Mouse (Mus musculus) liver (tissue): ENCODE results near the gene Camkv.
A peak's percentile ranks its signal among the peaks of the same experiment; 100 is the strongest.

Experiments
- DNase-seq: peaks from one replicate; pipeline ENCODE4 v3.0.0-alpha.2; 2020; ENCODE audit warnings: mixed read lengths

The Camkv gene

DNA sequence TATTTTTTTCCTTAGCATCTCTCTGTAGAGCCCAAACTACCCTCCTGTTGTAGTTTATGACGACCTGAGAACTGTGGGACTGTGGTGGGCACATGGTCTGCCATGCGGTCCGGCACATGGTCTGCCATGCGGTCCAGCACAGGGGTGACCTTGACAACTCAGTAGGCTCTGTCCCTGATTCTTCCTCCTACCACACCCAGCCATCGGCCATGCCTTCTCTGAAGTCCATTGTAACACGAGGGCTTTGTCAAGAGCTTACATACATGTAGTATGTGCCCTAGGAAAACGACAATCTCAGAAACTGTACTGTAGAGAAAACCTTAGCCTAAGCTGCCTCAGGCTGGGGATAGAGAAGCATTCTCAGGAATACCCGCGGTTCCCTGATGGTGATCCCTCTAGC is 29.2 kb downstream of the Camkv start:
- no peak for DNase-seq

DNA sequence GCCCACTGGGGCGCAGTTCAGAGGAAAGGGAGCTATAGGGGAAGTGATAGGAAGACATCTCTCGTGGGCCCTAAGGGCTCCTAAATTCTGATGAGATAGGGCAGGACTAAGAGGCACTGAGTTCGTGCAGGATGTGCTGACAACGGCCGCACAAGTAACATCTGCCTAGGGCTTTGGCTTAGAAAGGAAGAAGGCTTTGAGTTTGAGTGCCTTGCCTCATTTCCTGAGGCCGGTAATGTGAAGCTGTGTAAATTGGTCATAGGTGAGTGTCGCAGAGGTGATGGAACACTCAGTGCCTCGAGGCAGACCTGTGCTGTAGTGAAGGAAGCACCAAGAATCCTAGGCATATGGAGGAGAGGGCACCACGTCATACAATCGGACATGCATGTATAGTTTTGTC is 31.2 kb downstream of the Camkv start:
- DNase-seq = no peak

DNA sequence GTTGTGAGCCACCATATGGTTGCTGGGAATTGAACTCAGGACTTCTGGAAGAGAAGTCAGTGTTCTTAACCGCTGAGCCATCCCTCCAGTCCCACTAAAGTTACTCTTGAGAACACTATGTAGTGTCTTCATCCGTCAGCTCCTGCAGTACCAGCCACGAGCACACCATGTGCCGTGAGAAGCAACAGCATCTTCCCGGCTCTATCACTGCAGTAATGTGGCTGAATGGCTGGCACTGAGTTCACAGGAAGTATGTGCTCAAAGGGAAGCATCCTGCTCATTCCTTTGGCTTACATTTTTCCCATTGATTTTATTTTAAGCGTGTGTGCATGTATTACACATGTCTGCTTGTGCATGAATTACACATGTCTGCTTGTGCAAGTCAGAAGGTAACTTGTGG is 32.0 kb downstream of the Camkv start:
- DNase-seq = no peak

DNA sequence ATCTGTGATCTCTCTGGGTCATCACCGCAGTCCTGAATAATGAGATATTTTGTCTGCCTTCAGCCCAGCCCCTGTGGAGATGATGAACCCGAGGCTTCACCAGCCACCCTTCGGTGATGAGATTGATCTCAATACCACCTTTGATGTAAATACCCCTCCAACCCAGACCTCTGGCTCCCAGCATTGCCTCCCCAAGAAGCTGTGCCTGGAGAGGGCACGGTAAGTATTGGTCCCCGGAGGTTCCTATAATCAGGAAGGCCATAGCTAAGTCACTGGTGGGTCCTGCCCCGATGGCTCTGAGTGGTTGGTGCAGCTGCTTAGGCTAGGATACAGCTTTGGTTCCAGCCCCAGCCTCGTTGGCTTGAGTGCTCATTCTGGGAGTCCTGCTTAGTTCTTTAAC is 33.1 kb downstream of the Camkv start:
- no peak for DNase-seq

DNA sequence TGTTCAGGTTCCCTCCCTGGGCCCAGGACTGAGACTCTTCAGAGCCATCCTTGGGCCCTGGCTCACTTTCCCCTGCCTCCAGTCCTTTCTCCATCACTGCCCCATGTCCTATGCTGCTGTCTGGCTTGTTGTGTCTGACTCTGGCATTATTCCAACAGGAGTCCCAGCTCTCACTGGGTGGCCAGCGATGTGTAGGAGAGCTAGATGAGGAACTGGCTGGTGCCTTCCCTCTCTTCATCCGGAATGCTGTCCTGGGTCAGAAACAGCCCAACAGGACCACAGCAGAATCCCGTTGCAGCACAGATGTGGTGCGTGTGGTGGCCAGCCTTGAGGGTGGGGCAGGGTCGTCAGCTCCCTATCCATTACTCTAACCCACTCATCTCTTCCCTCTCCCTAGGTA is 34.8 kb downstream of the Camkv start:
- DNase-seq = no peak

DNA sequence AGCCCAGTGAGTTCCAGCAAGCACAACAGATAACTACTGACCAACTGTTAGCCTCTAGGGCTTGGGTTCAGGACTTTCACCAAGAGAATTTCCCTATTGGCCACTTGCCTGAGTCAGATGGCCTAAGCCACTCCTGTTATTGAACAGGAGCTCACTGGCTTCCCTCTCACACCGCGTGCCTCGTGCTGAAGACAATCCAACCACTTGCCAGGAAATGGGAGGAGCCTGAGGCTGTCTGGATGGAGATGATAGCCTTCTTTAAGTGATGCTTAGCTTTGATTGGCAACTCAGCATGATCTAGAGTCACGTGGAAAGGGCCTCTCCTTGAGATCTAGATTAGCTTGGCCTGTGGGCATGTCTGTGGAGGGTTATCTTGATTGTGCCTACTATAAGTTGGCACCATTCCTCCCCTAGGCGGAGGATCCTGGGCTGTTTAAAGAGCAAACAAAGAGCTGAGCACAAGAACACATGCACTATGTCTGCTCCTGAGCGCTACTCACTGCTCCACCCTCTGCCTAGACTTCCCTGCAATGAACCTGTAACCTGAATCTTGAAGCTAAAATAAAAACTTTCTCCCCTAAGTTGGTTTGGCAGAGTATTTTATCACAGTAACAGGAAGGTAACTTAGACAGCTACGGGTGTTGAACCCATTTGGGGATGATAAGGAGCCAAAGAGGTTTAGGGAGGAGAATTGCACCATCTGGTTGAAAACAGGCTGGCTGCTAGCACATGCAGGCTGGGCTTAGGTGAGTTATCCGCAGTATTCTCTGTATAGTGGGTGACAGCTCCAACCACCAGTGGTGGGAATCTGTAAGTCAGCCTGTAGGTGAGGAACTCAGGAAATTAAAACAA is 36.4 kb downstream of the Camkv start:
- DNase-seq = peak; percentile 91

DNA sequence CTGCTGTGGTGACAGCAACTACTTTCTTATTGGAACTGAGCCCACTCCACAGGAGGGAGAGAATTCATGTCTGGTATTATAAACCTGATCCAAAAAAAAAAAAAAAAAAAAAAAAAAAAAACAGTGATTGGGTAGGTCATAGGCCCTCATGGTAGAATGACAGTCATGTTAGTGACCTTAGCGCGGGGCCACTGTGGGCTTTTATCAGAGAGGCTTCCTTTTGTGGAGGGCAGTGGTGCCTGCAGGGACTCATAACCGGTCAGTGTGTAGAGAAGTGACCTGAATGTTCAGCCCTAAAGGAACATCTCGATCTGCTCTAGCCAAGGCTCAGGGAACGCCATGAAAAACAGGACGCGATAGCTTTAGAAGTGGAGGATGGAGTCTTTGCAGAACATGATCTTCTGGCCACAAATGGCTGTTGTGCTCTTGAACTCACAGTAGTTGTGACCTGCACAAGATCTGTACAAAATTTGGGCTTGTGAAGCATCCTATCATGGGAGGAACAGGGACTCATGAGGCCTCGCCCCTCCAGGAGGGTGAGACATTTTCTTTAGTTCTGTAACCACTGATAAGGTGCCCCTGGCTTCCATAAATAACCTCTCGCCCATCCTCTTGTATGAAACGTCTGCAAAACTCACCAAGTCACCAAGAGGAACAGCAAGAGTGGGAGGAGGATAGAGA is 39.2 kb downstream of the Camkv start:
- DNase-seq = peak; percentile 84

DNA sequence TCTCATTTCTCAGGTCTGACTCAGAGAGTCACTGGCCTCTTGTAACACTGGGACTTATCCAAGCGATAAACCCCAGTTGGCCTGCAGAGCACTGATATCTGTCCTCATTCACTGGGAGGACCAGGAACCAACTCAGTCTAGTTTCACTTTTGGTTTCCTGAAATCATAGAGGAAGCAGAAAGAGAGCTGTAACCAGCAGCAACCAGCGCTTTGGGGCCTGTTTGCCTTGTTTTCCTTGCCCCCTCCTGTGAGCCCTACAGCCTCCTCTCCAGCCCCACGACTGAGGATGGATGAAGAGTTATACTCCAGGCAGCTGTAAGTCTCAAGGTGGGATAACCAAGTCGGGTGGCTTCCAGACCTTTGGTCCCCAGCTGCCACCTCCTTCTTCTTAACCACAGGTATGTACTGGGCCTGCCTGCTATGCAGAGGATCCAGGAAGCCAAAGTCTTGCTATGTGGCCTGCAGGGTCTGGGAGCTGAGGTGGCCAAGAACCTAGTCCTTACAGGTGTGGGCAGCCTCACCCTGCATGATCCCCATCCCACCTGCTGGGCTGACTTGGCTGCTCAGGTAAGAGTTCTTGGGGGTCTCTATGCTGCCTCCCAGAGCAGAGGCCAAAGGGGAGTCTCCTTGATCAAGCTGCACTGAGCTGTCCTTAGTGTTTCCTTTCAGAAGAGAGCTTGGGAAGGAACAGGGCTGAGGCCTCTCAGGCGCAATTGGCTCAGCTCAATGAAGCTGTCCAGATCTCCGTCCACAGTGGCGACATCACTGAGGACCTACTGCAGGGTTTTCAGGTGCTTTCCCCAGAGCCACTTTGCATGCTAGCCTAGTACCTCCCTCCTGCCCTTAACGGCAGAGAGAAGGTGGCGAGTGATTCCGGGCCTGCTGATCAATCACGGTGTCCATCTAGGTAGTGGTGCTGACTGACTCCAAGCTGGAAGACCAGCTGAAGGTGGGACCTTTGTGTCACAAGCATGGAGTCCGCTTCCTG is 40.2 kb downstream of the Camkv start, which contains the start of gene Uba7:
Gene Uba7 (plus strand): TSS at position 107 of the 988 bp plus-strand sequence.
- peak; percentile 84 for DNase-seq

DNA sequence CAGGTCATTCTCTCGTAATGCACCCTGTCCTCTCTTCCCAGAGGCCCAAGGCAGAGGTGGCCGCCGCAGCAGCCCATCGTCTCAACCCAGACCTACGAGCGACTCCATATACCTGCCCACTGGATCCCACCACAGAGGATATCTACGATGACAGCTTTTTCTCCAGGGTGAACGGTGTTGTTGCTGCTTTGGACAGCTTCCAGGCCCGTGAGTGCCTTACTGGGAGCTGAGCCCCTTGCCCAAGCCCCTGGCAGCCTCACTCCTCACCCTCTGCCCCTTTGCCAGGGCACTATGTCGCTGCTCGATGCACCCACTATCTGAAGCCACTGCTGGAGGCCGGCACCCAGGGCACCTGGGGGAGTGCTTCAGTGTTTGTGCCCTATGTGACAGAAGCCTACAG is 43.3 kb downstream of the Camkv start:
- DNase-seq = no peak

DNA sequence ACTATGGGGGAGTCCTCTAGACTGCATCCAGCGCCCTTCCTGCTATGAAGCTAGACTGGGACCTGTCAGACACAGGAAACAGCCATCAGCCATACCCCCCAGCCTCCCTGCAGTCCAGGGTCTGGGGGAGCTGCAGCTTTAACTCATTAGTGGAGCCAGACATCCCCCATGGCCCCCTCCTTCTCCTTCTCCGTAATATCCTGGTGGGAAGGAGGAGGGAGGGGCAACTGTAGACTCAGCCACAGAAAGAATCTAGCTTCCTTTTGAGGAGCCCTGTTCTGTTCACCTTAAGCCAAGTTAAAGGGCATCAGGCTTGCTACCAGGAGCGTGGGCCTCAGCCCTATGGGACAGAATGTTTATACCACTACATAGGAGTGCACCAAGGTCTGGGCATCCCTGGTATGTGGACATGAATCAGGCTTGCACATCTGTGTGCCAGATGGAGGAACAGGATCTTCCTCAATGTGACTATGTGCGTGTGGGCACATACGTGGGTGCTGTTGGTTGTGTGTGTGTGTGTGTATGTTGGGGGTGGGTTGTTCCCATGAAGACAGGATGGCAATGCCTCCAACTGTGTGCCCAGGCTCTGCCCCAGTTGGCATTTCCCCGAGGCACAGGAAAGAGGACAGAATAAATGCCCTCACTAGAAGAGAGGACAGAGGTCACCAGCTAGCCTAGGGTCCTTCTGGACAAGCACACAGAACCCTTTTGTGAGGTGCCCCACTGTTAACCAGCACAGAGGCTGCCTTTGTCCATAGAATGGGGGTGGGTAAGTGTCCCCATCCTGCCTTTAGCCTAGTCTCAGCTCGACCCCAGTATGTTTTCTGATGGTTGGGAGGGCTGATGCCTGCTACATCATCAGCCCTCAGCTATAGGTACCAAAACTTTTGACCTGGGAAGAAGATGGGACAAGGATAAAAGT is 46.5 kb downstream of the Camkv start:
- peak; percentile 65 for DNase-seq

DNA sequence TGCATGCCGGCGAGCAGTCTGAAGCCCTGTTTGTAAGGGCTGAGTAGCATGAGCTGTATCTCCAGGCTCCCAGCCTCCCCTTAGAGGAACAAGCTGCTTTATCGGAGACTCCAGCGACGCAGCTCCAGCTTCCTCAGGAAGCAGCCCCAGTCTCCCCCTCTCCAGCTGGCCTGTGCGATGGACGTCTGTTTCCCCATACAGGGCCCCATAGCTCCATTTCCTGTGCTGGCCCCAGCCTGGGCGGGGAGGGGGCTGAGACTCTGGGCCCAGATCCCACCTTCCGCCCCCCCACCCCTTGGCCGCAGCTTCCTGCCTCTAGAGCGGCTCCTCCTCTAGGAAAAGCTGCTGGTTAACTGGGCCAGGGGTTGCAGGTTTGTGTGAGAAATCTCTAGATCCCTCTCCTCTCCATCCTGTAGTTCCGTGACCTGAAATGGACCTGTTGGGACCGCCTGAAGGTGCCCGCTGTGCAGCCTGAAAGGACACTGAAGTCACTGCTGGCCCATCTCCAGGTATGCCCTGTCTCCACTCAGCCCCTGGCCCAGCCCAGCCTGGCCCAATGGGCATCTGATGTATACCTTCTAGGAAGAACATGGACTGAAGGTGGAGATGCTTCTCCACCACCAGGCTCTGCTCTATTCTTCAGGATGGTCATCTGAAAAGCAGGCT is 47.3 kb downstream of the Camkv start, which contains the start of gene Gm20661:
Gene Gm20661 (plus strand): TSS at position 378 of the 666 bp plus-strand sequence.
- DNase-seq = peak; percentile 91

DNA sequence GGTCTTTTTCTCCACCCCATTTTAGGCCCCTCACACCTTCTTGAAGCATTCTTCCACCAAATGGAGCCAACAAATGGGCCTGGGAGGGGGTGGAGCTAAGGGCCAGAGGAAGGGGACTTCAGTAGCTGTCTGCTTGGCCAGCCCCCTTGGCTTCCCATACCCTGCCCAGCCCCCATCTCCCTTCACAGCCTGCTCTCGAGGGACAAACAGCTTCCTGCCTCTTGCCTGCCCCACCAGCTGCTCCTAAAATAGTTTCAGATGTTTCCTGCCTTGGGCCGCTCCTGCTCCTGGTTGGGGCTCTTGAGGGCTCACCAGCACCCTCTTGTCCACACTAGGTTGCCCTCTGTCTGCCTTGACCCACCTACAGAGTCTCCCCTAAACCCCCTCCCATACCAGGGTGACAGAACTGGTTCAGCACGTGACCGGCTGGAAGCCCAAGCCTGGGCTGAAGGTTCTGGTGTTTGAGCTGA is 48.0 kb downstream of the Camkv start:
- peak; percentile 82 for DNase-seq

DNA sequence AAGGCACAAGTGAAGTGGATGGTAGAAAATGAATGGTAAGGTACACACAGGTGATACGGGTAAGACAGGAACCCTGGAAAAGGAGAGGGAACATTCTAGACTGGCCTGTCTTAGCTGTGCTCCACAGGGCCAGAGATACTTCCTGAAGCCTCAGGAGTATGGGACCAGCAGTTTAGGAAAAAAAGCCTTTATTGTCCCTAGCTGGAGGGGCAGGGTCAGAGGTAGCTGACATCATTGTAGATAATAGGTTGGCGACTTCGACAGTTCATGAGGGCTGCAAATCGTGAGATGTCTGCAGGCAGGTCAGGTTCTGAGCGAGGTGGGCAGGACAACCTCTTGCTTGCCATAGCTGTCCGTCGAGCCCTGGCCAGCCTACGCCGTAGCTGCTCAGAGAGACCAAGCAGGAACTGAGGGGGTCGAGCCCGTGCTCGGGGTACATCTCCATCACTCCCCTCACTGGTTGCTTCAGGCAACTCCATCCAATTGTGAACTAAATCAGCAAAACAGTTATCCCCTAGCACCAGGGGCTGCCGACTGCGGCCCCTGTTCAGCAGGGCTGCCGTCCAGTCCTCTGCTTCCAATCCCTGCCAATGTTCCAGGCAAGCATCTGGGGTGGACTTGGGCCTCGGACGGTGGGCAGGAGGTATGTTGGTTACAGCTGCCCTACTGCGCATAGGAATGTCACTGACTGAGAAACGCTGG is 48.7 kb downstream of the Camkv start:
- DNase-seq = peak; percentile 48

DNA sequence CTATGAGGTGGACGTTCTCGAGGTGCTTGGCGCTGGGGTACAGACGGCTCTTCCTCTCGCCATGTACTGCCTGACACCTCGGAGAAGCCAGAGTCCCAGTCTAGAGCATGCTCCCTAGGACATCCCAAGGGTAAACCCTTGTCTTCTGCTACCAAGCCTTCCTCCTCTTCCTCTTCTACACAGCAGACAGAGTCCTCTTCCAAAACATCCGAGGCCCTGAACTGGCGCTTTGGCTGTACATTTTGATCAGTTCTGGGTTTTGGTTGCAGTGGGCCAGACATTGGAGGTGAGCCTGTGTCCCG is 49.2 kb downstream of the Camkv start:
- no peak for DNase-seq

DNA sequence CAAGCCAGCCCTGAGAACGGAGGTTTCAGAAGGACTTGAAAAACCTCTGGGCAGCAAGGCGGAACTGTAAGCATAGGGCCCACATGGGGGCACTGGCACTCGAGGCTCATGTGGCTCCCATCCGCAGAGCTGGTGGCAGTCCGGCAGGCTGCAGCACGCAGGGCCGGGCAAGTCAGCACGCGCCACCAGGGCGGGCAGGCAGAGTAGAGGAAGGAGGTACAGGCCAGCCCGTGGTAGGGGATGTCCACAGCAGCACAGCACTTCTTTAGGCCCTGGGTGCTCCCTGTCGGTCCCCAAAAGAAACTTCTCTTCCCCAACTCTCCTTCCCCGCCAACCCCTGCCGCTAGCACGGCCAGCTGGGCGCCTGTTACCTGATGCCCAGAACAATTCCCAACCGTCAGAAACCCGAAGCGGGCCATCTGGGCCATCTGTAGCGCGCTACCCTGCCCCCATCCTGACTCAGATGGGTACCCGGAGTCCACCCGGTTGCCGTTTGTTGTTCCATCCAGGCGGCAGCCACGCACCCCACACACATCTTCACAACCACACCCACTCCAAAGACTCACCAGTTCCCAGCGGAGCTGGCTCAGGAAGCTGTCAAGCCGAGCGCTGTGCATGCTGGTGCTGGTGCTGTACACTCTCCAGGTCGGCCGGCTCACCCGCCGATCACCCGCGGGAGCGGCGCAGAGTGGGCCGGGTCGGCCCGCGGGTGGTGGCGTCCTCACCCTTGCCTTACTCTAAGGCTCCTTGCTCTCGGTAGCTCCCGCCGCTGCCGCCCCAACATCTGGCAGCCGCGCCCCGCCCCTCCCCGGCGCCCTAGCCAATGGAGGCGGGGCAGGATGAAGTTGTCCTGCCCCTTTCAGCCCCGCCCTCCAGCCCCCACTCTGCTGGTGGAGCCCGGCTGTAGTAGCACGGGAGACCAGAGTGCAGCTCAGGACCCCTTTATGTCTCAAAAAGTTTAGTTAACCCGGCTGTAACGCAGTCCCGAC is 50.0 kb downstream of the Camkv start, which contains the start of gene Inka1:
Gene Inka1 (minus strand): TSS at position 749 of the 989 bp plus-strand sequence.
- peak; percentile 97 for DNase-seq

DNA sequence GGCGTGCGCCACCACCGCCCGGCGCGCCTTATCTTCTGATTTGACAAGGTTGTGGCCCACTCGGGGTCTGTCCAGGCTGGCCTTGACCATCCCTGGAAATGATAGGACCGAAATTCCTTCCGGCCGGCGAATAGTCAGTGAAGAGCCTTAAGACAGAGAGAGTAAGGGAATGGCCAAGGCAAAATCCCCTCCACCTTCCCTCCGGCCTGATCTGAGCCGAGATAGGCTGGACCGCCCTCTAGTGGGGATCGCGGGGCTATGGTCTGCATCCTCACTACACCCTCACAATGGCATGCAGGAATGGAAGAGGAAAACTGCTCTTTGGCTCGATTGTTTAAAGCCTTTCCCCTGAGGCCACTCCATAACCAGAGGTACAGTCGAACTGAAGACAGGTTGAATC is 50.9 kb downstream of the Camkv start:
- DNase-seq = peak; percentile 87

DNA sequence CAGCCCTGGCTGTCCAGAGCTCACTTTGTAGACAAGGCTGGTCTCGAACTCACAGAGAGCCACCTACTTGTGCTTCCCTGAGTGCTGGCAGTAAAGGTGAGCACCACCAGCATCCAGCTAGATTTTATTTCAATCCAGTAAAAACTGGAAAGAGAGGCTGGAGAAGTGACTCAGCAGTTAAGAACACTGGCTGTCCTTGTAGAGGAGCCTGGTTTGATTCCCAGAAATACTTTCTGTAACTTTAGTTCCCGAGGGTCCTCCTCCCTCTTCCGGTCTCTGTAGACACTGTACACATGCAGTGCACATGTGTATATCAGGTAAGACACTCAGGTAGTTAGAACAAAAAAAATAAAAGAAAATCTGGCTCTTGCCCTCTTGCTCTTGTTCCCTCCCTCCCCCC is 52.5 kb downstream of the Camkv start:
- no peak for DNase-seq

DNA sequence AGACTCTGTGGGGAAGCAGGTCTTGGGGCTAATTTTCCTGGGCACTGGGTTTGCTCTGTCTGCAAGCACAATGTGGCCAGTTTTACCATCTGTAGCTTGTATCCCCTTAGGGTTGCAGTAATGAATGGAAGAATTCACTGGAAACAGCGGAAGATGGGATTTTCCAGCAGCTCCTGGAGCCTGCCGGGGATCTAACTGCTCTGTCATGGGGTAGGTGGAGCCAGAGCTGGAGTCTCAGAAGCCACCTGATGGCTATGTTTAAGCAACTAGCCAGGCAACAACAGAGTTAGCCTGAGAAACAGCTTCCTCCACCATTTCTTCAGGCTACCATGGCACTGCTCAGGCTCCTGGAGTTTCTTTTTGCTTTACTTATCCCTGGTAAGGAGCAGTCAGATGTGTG is 56.7 kb downstream of the Camkv start, which contains the start of gene Cdhr4:
Gene Cdhr4 (plus strand): TSS at position 301 of the 400 bp plus-strand sequence.
- no peak for DNase-seq

DNA sequence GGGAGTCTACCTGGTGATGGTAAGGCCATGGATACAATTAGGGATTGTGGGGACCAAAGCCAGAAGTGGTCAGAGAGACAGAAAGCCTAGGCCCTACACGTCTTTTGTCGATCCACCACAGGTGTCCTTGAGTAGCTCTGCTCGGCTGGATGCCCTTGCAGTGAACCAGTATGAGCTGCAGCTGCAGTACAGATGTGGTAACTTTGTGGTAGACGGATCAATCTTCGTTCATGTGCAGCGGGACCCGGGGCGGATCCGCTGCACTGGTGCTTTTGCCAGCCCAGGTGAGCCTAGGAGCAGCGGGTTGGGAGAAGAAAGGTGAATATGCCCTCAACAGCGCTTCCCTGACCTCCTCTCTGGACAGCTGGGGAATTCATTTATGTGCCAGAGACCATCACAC is 57.5 kb downstream of the Camkv start:
- DNase-seq = no peak
